Mouse (Mus musculus): ENCODE measurements at regions not wholly inside any gene's neighbourhood (a gene's known extent, or its start where the extent isn't known, plus 50 kb on each side); places are given as distances from the start of the nearest gene placed in this dataset.

DNA sequence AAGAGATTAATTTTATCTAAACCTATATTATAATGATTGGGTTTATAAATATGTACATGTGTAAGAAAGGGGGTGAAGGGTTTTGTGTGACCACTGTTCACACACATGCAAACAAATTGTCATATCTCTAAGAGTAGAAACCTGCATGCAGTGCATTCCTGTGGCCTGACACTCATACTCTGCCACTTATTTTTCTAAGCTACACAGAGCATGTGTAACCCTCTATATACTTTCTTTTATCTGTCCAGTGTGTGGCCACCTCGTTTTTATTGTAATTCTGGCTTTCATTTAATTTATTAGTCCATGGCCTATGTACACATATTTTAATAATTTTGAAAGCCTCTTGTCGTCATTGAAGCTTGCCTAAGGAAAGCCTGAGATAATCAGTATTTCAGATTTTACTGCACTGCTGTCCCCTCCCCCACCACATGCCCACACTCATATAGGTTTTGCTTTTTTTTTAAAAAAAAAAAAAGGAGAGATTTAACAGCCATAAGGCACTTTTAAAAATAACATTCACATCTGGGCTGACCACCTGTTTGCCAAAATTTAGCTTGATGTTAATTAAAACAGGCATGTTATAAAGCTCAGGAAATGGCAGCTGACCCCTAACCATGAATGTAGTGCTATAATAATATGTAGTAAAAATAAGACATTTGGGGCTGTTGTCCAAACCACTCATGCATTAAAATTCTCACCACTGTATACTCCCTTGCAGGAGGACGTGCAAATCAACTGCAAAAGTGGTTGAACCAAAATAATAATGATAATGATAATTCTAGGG, 410.7 kb upstream of the Clint1 start:
- TF ChIP-seq POLR2A (IDR thresholded peaks at IDR 0.05; ENCODE audit: control insufficient read depth, extremely low read depth, insufficient read depth, low read length, poor library complexity) = no peak
- TF ChIP-seq CTCF (IDR thresholded peaks at IDR 0.05; ENCODE audit: borderline replicate concordance, control insufficient read depth, extremely low read depth, insufficient read depth, low read length, poor library complexity) = no peak

Data from thymus, adult 2 months (tissue).